Mouse (Mus musculus) embryonic facial prominence, embryonic 11.5 days (tissue): Measurements from ENCODE around the gene Syngap1. TPM values are rescaled to one million over a fixed set of nuclear protein-coding genes. Genes with fewer than 3 reads are reported as not detected.

ENCODE experiments used
- ATAC-seq: fragments of 200-750 bp; cut with Nextera tagmentation; replicated peaks from 2 replicates; pipeline ENCODE4 v1.8.0; 2017; ENCODE audit warnings: low read depth; ENCODE audit not compliant: insufficient number of reproducible peaks, low FRiP score, low TSS enrichment
- DNase-seq: peaks from one replicate; pipeline ENCODE4 v3.0.0-alpha.2; 2015; ENCODE audit warnings: low spot score
- H3K27ac ChIP-seq: fragments of 300-500 bp; sonication (generic); replicated peaks from 2 replicates; pipeline ENCODE4 v1.5.1; 2014; ENCODE audit warnings: mild to moderate bottlenecking, low read depth, low read length, control low read depth
- H3K27me3 ChIP-seq: fragments of 300-500 bp; sonication (generic); 2 replicates; pipeline ENCODE4 v1.6.1; 2014; ENCODE audit warnings: mild to moderate bottlenecking, low read length, moderate library complexity, mixed read lengths; ENCODE audit not compliant: control insufficient read depth, insufficient read depth
- H3K36me3 ChIP-seq: fragments of 300-500 bp; sonication (generic); replicated peaks from 2 replicates; pipeline ENCODE4 v1.6.1; 2014; ENCODE audit warnings: low read depth, mild to moderate bottlenecking, low read length, moderate library complexity, mixed read lengths; ENCODE audit not compliant: control insufficient read depth, insufficient read depth
- H3K4me1 ChIP-seq: fragments of 300-500 bp; sonication (generic); 2 replicates; pipeline ENCODE4 v1.6.1; 2014; ENCODE audit warnings: low read length, mixed read lengths; ENCODE audit not compliant: control insufficient read depth, insufficient read depth
- H3K4me2 ChIP-seq: fragments of 300-500 bp; sonication (generic); 2 replicates; pipeline ENCODE4 v1.6.1; 2014; ENCODE audit warnings: low read depth, mild to moderate bottlenecking, control low read depth, low read length, moderate library complexity
- H3K4me3 ChIP-seq: fragments of 300-500 bp; sonication (generic); 2 replicates; pipeline ENCODE4 v1.5.1; 2014; ENCODE audit warnings: low read depth, low read length, control low read depth
- H3K9ac ChIP-seq: fragments of 300-500 bp; sonication (generic); replicated peaks from 2 replicates; pipeline ENCODE4 v1.6.1; 2014; ENCODE audit warnings: mild to moderate bottlenecking, control low read depth, low read length
- H3K9me3 ChIP-seq: fragments of 300-500 bp; sonication (generic); replicated peaks from 2 replicates; pipeline ENCODE4 v1.6.1; 2016; ENCODE audit warnings: mild to moderate bottlenecking, low read length, inconsistent platforms, mixed read lengths; ENCODE audit not compliant: control insufficient read depth
- WGBS: fragments of 180-500 bp; shearing (Covaris S2); extraction: QIAGEN DNeasy Blood & Tissue Kit; methylation state at CpG from one replicate; pipeline ENCODE4 v1.1.7; 2014; 5-methylcytosine and 5-hydroxymethylcytosine counted together
- microRNA-seq: library from miRNA; unstranded; fragments of <30 nt; microRNA quantifications from one replicate; pipeline ENCODE4, GENCODE M21; 2016; ENCODE audit warnings: borderline number of aligned reads
- polyA plus RNA-seq: library from polyadenylated mRNA; unstranded; fragments of >200 nt; fragmentation: Nextera tagmentation; extraction: Ambion mirVana; gene quantifications from 2 replicates; pipeline ENCODE4 v1.2.1, GENCODE M21; 2014

The Syngap1 gene
- polyA plus RNA-seq, 1 experiment from 2014 or later = 2.8 TPM

GRCm38 (mm10) chr17:27017564-27018499 is 76.8 kb downstream of the Syngap1 start:
- H3K27ac ChIP-seq = no peak overlapping the region
- peak overlapping the region; percentile 43 for H3K4me3 ChIP-seq
- peak; percentile 71 for ATAC-seq
- H3K27me3 ChIP-seq = no peaks in the 10 kb centered on the region
- peak overlapping the region; percentile 63 for H3K4me2 ChIP-seq
- no peaks in the 10 kb centered on the region for H3K9me3 ChIP-seq
- 7% methylated on average over 34 of the region's 34 CpGs for WGBS
- peaks cover 5% of the 10 kb centered on the region; the same call in 1 of the 2 replicates for H3K36me3 ChIP-seq
- peak overlapping the region; percentile 66 for H3K9ac ChIP-seq
- H3K4me1 ChIP-seq = peaks cover 3% of the 10 kb centered on the region; the same call in 1 of the 2 replicates
- DNase-seq = peak; percentile 96

- DNase-seq = no peak
- ATAC-seq = no peak
- Histone ChIP-seq H3K9me3 (no peaks in the 10 kb centered on the region), H3K27ac (no peak overlapping the region), H3K4me3 (no peak overlapping the region), H3K36me3 (peaks cover 5% of the 10 kb centered on the region; the same call in 1 of the 2 replicates), H3K27me3 (no peaks in the 10 kb centered on the region), H3K4me2 (peak overlapping the region; percentile 63), H3K9ac (no peak overlapping the region), H3K4me1 (peaks cover 3% of the 10 kb centered on the region; the same call in 1 of the 2 replicates)
- 43% methylated on average over 12 of the region's 12 CpGs for WGBS
Observed at GRCm38 (mm10) chr17:27018555-27019196, 77.6 kb downstream of the Syngap1 start.

GRCm38 (mm10) chr17:27021076-27021475 is 80.0 kb downstream of the Syngap1 start:
- DNase-seq (no peak), ATAC-seq (no peak)
- Histone ChIP-seq H3K9ac (no peak overlapping the region), H3K27ac (no peak overlapping the region), H3K9me3 (no peaks in the 10 kb centered on the region), H3K4me2 (no peak overlapping the region), H3K4me1 (peaks cover 3% of the 10 kb centered on the region; the same call in 1 of the 2 replicates), H3K27me3 (no peaks in the 10 kb centered on the region), H3K36me3 (peaks cover 5% of the 10 kb centered on the region; the same call in 1 of the 2 replicates), H3K4me3 (no peak overlapping the region)
- WGBS = 95% methylated on average over 14 of the region's 14 CpGs

DNA sequence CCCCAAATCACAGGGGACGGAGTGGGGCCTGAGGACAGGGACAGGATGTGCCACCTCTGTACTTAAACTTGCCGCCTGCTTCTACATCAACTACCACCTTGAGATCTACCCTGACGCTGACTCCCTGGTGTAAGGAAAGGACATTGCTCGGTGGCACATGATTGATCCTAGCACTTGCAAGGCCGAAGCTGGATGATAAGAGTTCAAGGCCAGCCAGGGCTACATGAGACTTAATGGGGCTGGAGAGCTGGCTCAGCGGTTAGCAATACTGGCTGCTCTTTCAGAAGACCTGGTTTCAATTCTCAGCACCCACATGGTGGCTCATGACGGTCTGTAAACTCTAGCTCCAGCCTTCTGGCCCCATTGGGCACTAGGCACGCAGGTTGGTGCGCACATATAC is 80.7 kb downstream of the Syngap1 start:
- ATAC-seq (no peak), DNase-seq (no peak)
- Histone ChIP-seq H3K27ac (no peak overlapping the region), H3K27me3 (no peaks in the 10 kb centered on the region), H3K36me3 (peaks cover 5% of the 10 kb centered on the region; the same call in 1 of the 2 replicates), H3K9me3 (no peaks in the 10 kb centered on the region), H3K4me2 (no peak overlapping the region), H3K4me1 (peaks cover 3% of the 10 kb centered on the region; the same call in 1 of the 2 replicates), H3K4me3 (no peak overlapping the region), H3K9ac (no peak overlapping the region)
- 92% methylated on average over 9 of the region's 9 CpGs for WGBS

Small RNA genes lying within 50 kb of the gene (microRNA-seq; reads per million reads assigned to microRNA genes)
- not detected for gene Gm27775
- gene Mir3083 = not detected
- gene Mir6968 = not detected

Other genes with a start within 250 kb of the Syngap1 start
- gene Crebrf, start 225.6 kb upstream of the Syngap1 start, polyA plus RNA-seq = 3.5 and 3.8 TPM in 2 replicates
- 52.4 and 54.2 TPM in 2 replicates for gene Bnip1, start 160.2 kb upstream of the Syngap1 start, polyA plus RNA-seq
- 1.8 and 2.2 TPM in 2 replicates for gene Nkx2-5, start 96.2 kb upstream of the Syngap1 start, polyA plus RNA-seq
- gene Kifc5b, start 24.2 kb upstream of the Syngap1 start, polyA plus RNA-seq = 3.9 and 5.6 TPM in 2 replicates
- 3.7 TPM in 2 replicates for gene Phf1, start 8.2 kb upstream of the Syngap1 start, polyA plus RNA-seq
- gene Cuta, start 1.7 kb upstream of the Syngap1 start, polyA plus RNA-seq = 153 and 163 TPM in 2 replicates
- 10.1 and 11.9 TPM in 2 replicates for gene Zbtb9, start 31.9 kb downstream of the Syngap1 start, polyA plus RNA-seq
- gene Bak1, start 87.8 kb downstream of the Syngap1 start, polyA plus RNA-seq = 12.9 and 14.3 TPM in 2 replicates
- 1.5 and 1.7 TPM in 2 replicates for gene Itpr3, start 116.1 kb downstream of the Syngap1 start, polyA plus RNA-seq
- 339 and 373 TPM in 2 replicates for gene Uqcc2, start 192.7 kb downstream of the Syngap1 start, polyA plus RNA-seq
- 0.11 and 0.20 TPM in 2 replicates for gene Ip6k3, start 226.5 kb downstream of the Syngap1 start, polyA plus RNA-seq